Mouse (Mus musculus) bone marrow, adult 2 months (tissue): Measurements from ENCODE around the gene Tgfbr2.

Experiments
- CTCF ChIP-seq: fragments of 200-500 bp; IDR thresholded peaks from 2 replicates; pipeline ENCODE4 v1.5.1; 2011; ENCODE audit warnings: low read length, control low read depth; ENCODE audit not compliant: control insufficient read depth, insufficient read depth
- POLR2A ChIP-seq: fragments of 200-500 bp; IDR thresholded peaks from 2 replicates; pipeline ENCODE4 v1.6.1; 2011; ENCODE audit warnings: low read depth, mild to moderate bottlenecking, control low read depth, low read length, borderline replicate concordance; ENCODE audit not compliant: control insufficient read depth

DNA sequence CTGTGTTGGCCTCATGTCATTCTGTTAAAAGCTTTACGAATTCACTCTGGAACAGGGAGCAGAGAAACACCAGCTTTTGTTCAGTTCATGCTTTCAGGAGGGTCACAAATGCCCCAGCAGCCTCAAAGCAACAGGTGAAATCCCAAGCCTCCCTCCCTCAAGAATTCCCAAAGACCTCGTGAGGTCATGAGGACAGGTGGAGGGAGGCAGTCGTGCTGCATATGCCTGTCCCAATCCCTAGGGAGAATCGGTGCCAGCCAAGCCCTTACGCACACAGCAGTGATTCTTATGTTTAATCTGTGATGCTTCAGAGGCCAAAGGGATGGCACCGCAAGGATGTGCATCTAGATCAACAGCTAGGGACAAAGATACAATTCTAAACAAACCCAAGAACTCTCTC, 39.0 kb downstream of the Tgfbr2 start:
- no peak for TF ChIP-seq CTCF
- no peak for TF ChIP-seq POLR2A
